Mouse (Mus musculus) lung, embryonic 14.5 days (tissue): ENCODE results near the gene Grip2. TPM values are rescaled to one million over a fixed set of nuclear protein-coding genes. Genes with fewer than 3 reads are reported as not detected.

Experiments
- ATAC-seq: fragments of 200-750 bp; cut with Nextera tagmentation; 2 replicates; pipeline ENCODE4 v1.8.0; 2017; ENCODE audit warnings: mild to moderate bottlenecking, moderate TSS enrichment, moderate library complexity; ENCODE audit not compliant: insufficient read depth
- DNase-seq: peaks from one replicate; pipeline ENCODE4 v3.0.0-alpha.2; 2015
- H3K27ac ChIP-seq: fragments of 300-500 bp; sonication (generic); 2 replicates; pipeline ENCODE4 v1.5.1; 2014; ENCODE audit warnings: low read depth, mild to moderate bottlenecking, moderate library complexity
- H3K27me3 ChIP-seq: fragments of 300-500 bp; sonication (generic); 2 replicates; pipeline ENCODE4 v1.6.1; 2014; ENCODE audit warnings: low read length, control low read depth; ENCODE audit not compliant: insufficient read depth
- H3K36me3 ChIP-seq: fragments of 300-500 bp; sonication (generic); 2 replicates; pipeline ENCODE4 v1.6.1; 2014; ENCODE audit warnings: control low read depth; ENCODE audit not compliant: insufficient read depth
- H3K4me1 ChIP-seq: fragments of 300-500 bp; sonication (generic); 2 replicates; pipeline ENCODE4 v1.6.1; 2014; ENCODE audit warnings: antibody characterized with exemption, control low read depth; ENCODE audit not compliant: insufficient read depth
- H3K4me2 ChIP-seq: fragments of 300-500 bp; sonication (generic); 2 replicates; pipeline ENCODE4 v1.6.1; 2014; ENCODE audit warnings: mild to moderate bottlenecking
- H3K4me3 ChIP-seq: fragments of 300-500 bp; sonication (generic); 2 replicates; pipeline ENCODE4 v1.5.1; 2014; ENCODE audit warnings: low read depth, low read length
- H3K9ac ChIP-seq: fragments of 300-500 bp; sonication (generic); 2 replicates; pipeline ENCODE4 v1.6.1; 2014
- H3K9me3 ChIP-seq: fragments of 300-500 bp; sonication (generic); 2 replicates; pipeline ENCODE4 v1.6.1; 2016; ENCODE audit warnings: low read depth, low read length, control low read depth
- CTCF ChIP-seq: IDR thresholded peaks from 2 replicates; pipeline ENCODE4 v1.5.1; 2016; ENCODE audit warnings: antibody characterized with exemption, low read depth
- WGBS: fragments of 180-500 bp; shearing (Covaris S2); extraction: QIAGEN DNeasy Blood & Tissue Kit; methylation state at CpG from one replicate; pipeline ENCODE4 v1.1.7; 2014; 5-methylcytosine and 5-hydroxymethylcytosine counted together
- polyA plus RNA-seq: library from polyadenylated mRNA; unstranded; fragments of >200 nt; fragmentation: Nextera tagmentation; extraction: Ambion mirVana; gene quantifications from 2 replicates; pipeline ENCODE4 v1.2.1, GENCODE M21; 2014

Gene Grip2
- polyA plus RNA-seq, 1 experiment from 2014 or later, result 0.14 TPM

DNA sequence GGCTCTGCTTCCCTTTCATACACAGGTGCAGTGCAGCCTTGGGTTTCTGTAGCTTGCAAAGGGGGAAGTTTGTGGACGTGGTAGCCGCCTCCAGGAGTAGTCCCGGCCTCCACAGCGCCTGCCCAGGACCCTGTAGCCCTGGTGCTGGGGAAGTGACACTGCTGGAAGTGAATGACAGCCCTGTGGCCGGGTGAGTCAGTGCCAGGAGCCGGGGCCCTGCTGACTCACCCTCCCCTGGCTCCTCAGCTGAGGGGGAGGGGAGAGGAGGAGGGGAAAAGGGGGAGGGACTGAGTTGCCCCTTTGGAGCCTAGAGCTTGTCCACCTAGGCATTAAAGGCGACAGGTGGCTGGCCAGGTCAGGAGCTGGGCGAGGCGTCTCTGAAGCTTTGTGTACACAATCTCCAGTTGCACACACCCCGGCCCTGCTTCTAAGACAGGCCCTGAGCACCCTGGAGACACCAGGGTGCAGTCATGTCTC is 114.2 kb downstream of the Grip2 start:
- peaks cover 16% of the 10 kb centered on the region for H3K4me1 ChIP-seq
- no peak for TF ChIP-seq CTCF
- DNase-seq, result peak; percentile 64
- H3K27me3 ChIP-seq, result no peaks in the 10 kb centered on the region
- H3K9ac ChIP-seq, result no peak overlapping the region
- peak; percentile 64 for ATAC-seq
- no peaks in the 10 kb centered on the region for H3K9me3 ChIP-seq
- peak overlapping the region; percentile 68 for H3K27ac ChIP-seq
- 12% methylated on average over 10 of the region's 10 CpGs for WGBS
- H3K36me3 ChIP-seq, result peaks cover 9% of the 10 kb centered on the region; the same call in 1 of the 2 replicates
- 0 out of 2 replicates have a peak overlapping the region, but pooled peaks have one; percentile 16 for H3K4me2 ChIP-seq
- no peak overlapping the region for H3K4me3 ChIP-seq

GRCm38 (mm10) chr6:91712097-91712854 is 114.8 kb downstream of the Grip2 start:
- Histone ChIP-seq H3K4me3 (no peak overlapping the region), H3K9me3 (no peaks in the 10 kb centered on the region), H3K4me1 (peaks cover 16% of the 10 kb centered on the region), H3K4me2 (0 out of 2 replicates have a peak overlapping the region, but pooled peaks have one; percentile 16), H3K9ac (no peak overlapping the region), H3K27ac (peak overlapping the region; percentile 68), H3K27me3 (no peaks in the 10 kb centered on the region), H3K36me3 (peaks cover 11% of the 10 kb centered on the region; the same call in 1 of the 2 replicates)
- TF ChIP-seq CTCF, result no peak
- DNase-seq, result no peak
- 24% methylated on average over 4 of the region's 4 CpGs for WGBS
- ATAC-seq, result peak; percentile 22; the same call in 1 of the 2 replicates

Other genes starting within 250 kb of the Grip2 start
- 47.6 and 50.7 TPM in 2 replicates for gene Slc6a6, start 143.2 kb downstream of the Grip2 start, polyA plus RNA-seq
- 31.7 and 37.2 TPM in 2 replicates for gene Ccdc174, start 50.8 kb upstream of the Grip2 start, polyA plus RNA-seq
- 0.16 and 0.79 TPM in 2 replicates for gene 4930590J08Rik, start 75.6 kb upstream of the Grip2 start, polyA plus RNA-seq
- gene Fgd5, start 151.6 kb upstream of the Grip2 start, polyA plus RNA-seq, result 15.6 and 16.9 TPM in 2 replicates